Comparison of ENCODE assay signal across 12 mouse cellular contexts in genomic region chr8:87892891-87893290, GRCm38 (mm10).
A peak's percentile ranks its signal among the peaks of the same experiment; 100 is the strongest.
DNase-seq lines count a peak whose midpoint lies in the region; ATAC-seq and TF ChIP-seq lines count a peak whose summit lies in the region.
"Had no signal": no experiment of that assay in that cellular context is flagged by ENCODE, and none has a peak within 500 bp of the region (broad histone marks: within the 10 kb centered on the region; RNA-seq: fewer than 3 reads in every experiment).

No protein-coding gene starts in this region.

- TF ChIP-seq EP300 in liver, postnatal 0 days (IDR thresholded peaks at IDR 0.05; ENCODE audit: low read depth), result no peak

- peaks cover 28% of the 10 kb centered on the region for H3K4me1 ChIP-seq in forebrain, embryonic 11.5 days (replicated peaks; ENCODE audit: control insufficient read depth, insufficient read depth, low read length)
- peaks cover 8% of the 10 kb centered on the region; the same call in 1 of the 2 replicates for H3K4me1 ChIP-seq in forebrain, postnatal 0 days (ENCODE audit: insufficient read depth)
- H3K4me1 ChIP-seq in midbrain, embryonic 13.5 days (replicated peaks), result peaks cover 78% of the 10 kb centered on the region
- peaks cover 32% of the 10 kb centered on the region for H3K4me1 ChIP-seq in midbrain, embryonic 16.5 days (ENCODE audit: control insufficient read depth, insufficient read depth, low read length)
- H3K4me1 ChIP-seq in hindbrain, embryonic 11.5 days (replicated peaks; ENCODE audit: control insufficient read depth, insufficient read depth, low read length), result peaks cover 30% of the 10 kb centered on the region
- H3K4me1 ChIP-seq in limb, embryonic 14.5 days (ENCODE audit: control insufficient read depth, insufficient read depth, low read length), result peaks cover 61% of the 10 kb centered on the region
- peaks cover 3% of the 10 kb centered on the region; the same call in 1 of the 2 replicates for H3K4me1 ChIP-seq in liver, postnatal 0 days (ENCODE audit: insufficient read depth)

- H3K36me3 ChIP-seq in forebrain, embryonic 11.5 days (ENCODE audit: control insufficient read depth, insufficient read depth, low read length), result no peaks in the 10 kb centered on the region
- no peaks in the 10 kb centered on the region for H3K36me3 ChIP-seq in forebrain, postnatal 0 days (ENCODE audit: insufficient read depth)
- no peaks in the 10 kb centered on the region for H3K36me3 ChIP-seq in midbrain, embryonic 13.5 days
- no peaks in the 10 kb centered on the region for H3K36me3 ChIP-seq in midbrain, embryonic 16.5 days (ENCODE audit: control insufficient read depth, insufficient read depth, low read length)
- H3K36me3 ChIP-seq in hindbrain, embryonic 11.5 days (ENCODE audit: control insufficient read depth, insufficient read depth, low read length), result no peaks in the 10 kb centered on the region
- H3K36me3 ChIP-seq in limb, embryonic 14.5 days (ENCODE audit: control insufficient read depth, insufficient read depth, low read length), result no peaks in the 10 kb centered on the region
- H3K36me3 ChIP-seq in liver, postnatal 0 days (replicated peaks; ENCODE audit: insufficient read depth, low read length), result no peaks in the 10 kb centered on the region
- H3K36me3 ChIP-seq: heart, embryonic 13.5 days; liver, embryonic 13.5 days had no signal

- no peak overlapping the region for H3K4me2 ChIP-seq in forebrain, embryonic 11.5 days (ENCODE audit: low read depth, low read length, severe bottlenecking)
- no peak overlapping the region for H3K4me2 ChIP-seq in forebrain, postnatal 0 days (ENCODE audit: low read depth)
- no peak overlapping the region for H3K4me2 ChIP-seq in midbrain, embryonic 13.5 days (replicated peaks)
- H3K4me2 ChIP-seq in midbrain, embryonic 16.5 days (ENCODE audit: low read length), result no peak overlapping the region
- no peak overlapping the region for H3K4me2 ChIP-seq in hindbrain, embryonic 11.5 days (replicated peaks; ENCODE audit: low read depth, low read length)
- no peak overlapping the region for H3K4me2 ChIP-seq in limb, embryonic 14.5 days (replicated peaks; ENCODE audit: low read depth, low read length, severe bottlenecking)
- H3K4me2 ChIP-seq in liver, postnatal 0 days (ENCODE audit: low read depth, low read length), result no peak overlapping the region
- H3K4me2 ChIP-seq: heart, embryonic 13.5 days; liver, embryonic 13.5 days had no signal

- ATAC-seq in forebrain, embryonic 11.5 days (replicated peaks; ENCODE audit: low FRiP score), result no peak
- no peak for ATAC-seq in forebrain, postnatal 0 days
- no peak for ATAC-seq in midbrain, embryonic 13.5 days
- ATAC-seq in midbrain, embryonic 16.5 days, result no peak
- no peak for ATAC-seq in hindbrain, embryonic 11.5 days (ENCODE audit: low FRiP score)
- no peak for ATAC-seq in limb, embryonic 14.5 days (ENCODE audit: low FRiP score, low read depth)
- ATAC-seq in activated CD4-positive, CD25-positive, alpha-beta regulatory T cell, adult 4 months, result no peak
- ATAC-seq in liver, postnatal 0 days, result no peak

- no peak for TF ChIP-seq CTCF in forebrain, postnatal 0 days (IDR thresholded peaks at IDR 0.05; ENCODE audit: low read depth)
- no peak for TF ChIP-seq CTCF in liver, postnatal 0 days (IDR thresholded peaks at IDR 0.05; ENCODE audit: low read depth)

- no peaks in the 10 kb centered on the region for H3K9me3 ChIP-seq in forebrain, embryonic 11.5 days (ENCODE audit: control insufficient read depth, low read length)
- no peaks in the 10 kb centered on the region for H3K9me3 ChIP-seq in forebrain, postnatal 0 days (ENCODE audit: low read length)
- H3K9me3 ChIP-seq in midbrain, embryonic 13.5 days, result no peaks in the 10 kb centered on the region
- no peaks in the 10 kb centered on the region for H3K9me3 ChIP-seq in midbrain, embryonic 16.5 days (replicated peaks; ENCODE audit: control insufficient read depth, low read length, poor library complexity, severe bottlenecking)
- no peaks in the 10 kb centered on the region for H3K9me3 ChIP-seq in hindbrain, embryonic 11.5 days (ENCODE audit: control insufficient read depth, low read length)
- H3K9me3 ChIP-seq in limb, embryonic 14.5 days (ENCODE audit: control insufficient read depth, low read length), result no peaks in the 10 kb centered on the region
- no peaks in the 10 kb centered on the region for H3K9me3 ChIP-seq in liver, postnatal 0 days (ENCODE audit: low read length)
- H3K9me3 ChIP-seq: heart, embryonic 13.5 days; liver, embryonic 13.5 days had no signal

- DNase-seq in forebrain, embryonic 11.5 days (ENCODE audit: low spot score), result no peak
- no peak for DNase-seq in forebrain, postnatal 0 days
- DNase-seq in hindbrain, embryonic 11.5 days (ENCODE audit: low spot score), result no peak
- no peak for DNase-seq in limb, embryonic 14.5 days (ENCODE audit: low spot score)
- no peak for DNase-seq in liver, postnatal 0 days
- DNase-seq: gastrocnemius, postnatal 14 days; liver, embryonic 13.5 days had no signal

- 81% methylated on average over 6 of the region's 6 CpGs for WGBS in forebrain, embryonic 11.5 days
- 70% methylated on average over 6 of the region's 6 CpGs for WGBS in forebrain, postnatal 0 days
- WGBS in midbrain, embryonic 13.5 days, result 85% methylated on average over 6 of the region's 6 CpGs
- WGBS in midbrain, embryonic 16.5 days, result 76% methylated on average over 6 of the region's 6 CpGs
- WGBS in hindbrain, embryonic 11.5 days, result 78% methylated on average over 6 of the region's 6 CpGs
- 62% methylated on average over 6 of the region's 6 CpGs for WGBS in limb, embryonic 14.5 days
- WGBS in liver, postnatal 0 days (ENCODE audit: insufficient replicate concordance), result 72% methylated on average over 6 of the region's 6 CpGs

- H3K9ac ChIP-seq in forebrain, embryonic 11.5 days (ENCODE audit: low read length), result no peak overlapping the region
- no peak overlapping the region for H3K9ac ChIP-seq in forebrain, postnatal 0 days
- H3K9ac ChIP-seq in midbrain, embryonic 13.5 days (replicated peaks), result 0 out of 2 replicates have a peak overlapping the region, but pooled peaks have one; percentile 16
- no peak overlapping the region for H3K9ac ChIP-seq in midbrain, embryonic 16.5 days (ENCODE audit: low read depth, low read length)
- no peak overlapping the region for H3K9ac ChIP-seq in hindbrain, embryonic 11.5 days (ENCODE audit: low read depth, low read length)
- H3K9ac ChIP-seq in limb, embryonic 14.5 days (ENCODE audit: low read depth, low read length, severe bottlenecking), result no peak overlapping the region
- no peak overlapping the region for H3K9ac ChIP-seq in liver, postnatal 0 days (replicated peaks)
- H3K9ac ChIP-seq: heart, embryonic 13.5 days; liver, embryonic 13.5 days had no signal

- no peaks in the 10 kb centered on the region for H3K27me3 ChIP-seq in forebrain, embryonic 11.5 days (ENCODE audit: control insufficient read depth, insufficient read depth, low read length)
- H3K27me3 ChIP-seq in forebrain, postnatal 0 days (ENCODE audit: insufficient read depth, low read length), result no peaks in the 10 kb centered on the region
- no peaks in the 10 kb centered on the region for H3K27me3 ChIP-seq in midbrain, embryonic 13.5 days
- no peaks in the 10 kb centered on the region for H3K27me3 ChIP-seq in midbrain, embryonic 16.5 days (ENCODE audit: control insufficient read depth, insufficient read depth, low read depth, low read length)
- H3K27me3 ChIP-seq in hindbrain, embryonic 11.5 days (ENCODE audit: control insufficient read depth, insufficient read depth, low read length), result no peaks in the 10 kb centered on the region
- no peaks in the 10 kb centered on the region for H3K27me3 ChIP-seq in limb, embryonic 14.5 days (ENCODE audit: control insufficient read depth, insufficient read depth, low read length)
- no peaks in the 10 kb centered on the region for H3K27me3 ChIP-seq in liver, postnatal 0 days (ENCODE audit: insufficient read depth, low read length)
- H3K27me3 ChIP-seq: heart, embryonic 13.5 days; liver, embryonic 13.5 days had no signal

- peak overlapping the region; percentile 59; the same call in 1 of the 2 replicates for H3K27ac ChIP-seq in forebrain, embryonic 11.5 days (ENCODE audit: low read depth, low read length)
- H3K27ac ChIP-seq in forebrain, postnatal 0 days (ENCODE audit: low read depth, low read length), result no peak overlapping the region
- peak overlapping the region; percentile 75; the same call in 1 of the 2 replicates for H3K27ac ChIP-seq in midbrain, embryonic 13.5 days
- H3K27ac ChIP-seq in midbrain, embryonic 16.5 days (ENCODE audit: low read length), result no peak overlapping the region
- 0 out of 2 replicates have a peak overlapping the region, but pooled peaks have one; percentile 70 for H3K27ac ChIP-seq in hindbrain, embryonic 11.5 days (ENCODE audit: low read depth, low read length)
- H3K27ac ChIP-seq in limb, embryonic 14.5 days (replicated peaks; ENCODE audit: low read depth, low read length), result 0 out of 2 replicates have a peak overlapping the region, but pooled peaks have one; percentile 26
- H3K27ac ChIP-seq in liver, postnatal 0 days (ENCODE audit: low read depth), result no peak overlapping the region
- H3K27ac ChIP-seq: liver, embryonic 13.5 days; macrophage had no signal

- no peak for TF ChIP-seq POLR2A in limb, embryonic 14.5 days (IDR thresholded peaks at IDR 0.05; ENCODE audit: borderline replicate concordance, extremely low read depth, insufficient read depth, insufficient read length)

- no peak overlapping the region for H3K4me3 ChIP-seq in forebrain, embryonic 11.5 days (ENCODE audit: low read depth, low read length)
- no peak overlapping the region for H3K4me3 ChIP-seq in forebrain, postnatal 0 days (ENCODE audit: low read depth, low read length)
- H3K4me3 ChIP-seq in midbrain, embryonic 13.5 days (replicated peaks), result no peak overlapping the region
- no peak overlapping the region for H3K4me3 ChIP-seq in midbrain, embryonic 16.5 days (ENCODE audit: low read depth, low read length)
- no peak overlapping the region for H3K4me3 ChIP-seq in hindbrain, embryonic 11.5 days (ENCODE audit: low read depth, low read length)
- no peak overlapping the region for H3K4me3 ChIP-seq in limb, embryonic 14.5 days (replicated peaks; ENCODE audit: low read length)
- no peak overlapping the region for H3K4me3 ChIP-seq in liver, postnatal 0 days (ENCODE audit: low read depth, low read length)
- H3K4me3 ChIP-seq: heart, embryonic 13.5 days; liver, embryonic 13.5 days had no signal

Comparison
In these comparisons a context has a peak if more than half of its experiments do, and no peak if none do; other contexts are left out.
1. H3K27ac ChIP-seq: peak in forebrain, embryonic 11.5 days (single experiment), midbrain, embryonic 13.5 days (single experiment), hindbrain, embryonic 11.5 days (single experiment) and limb, embryonic 14.5 days (single experiment); none in forebrain, postnatal 0 days (single experiment), midbrain, embryonic 16.5 days (single experiment) and liver, postnatal 0 days (single experiment).